Mouse (Mus musculus) testis, adult 2 months (tissue): ENCODE results near the gene Gm9936. TPM values are rescaled to one million over a fixed set of nuclear protein-coding genes. Genes with fewer than 3 reads are reported as not detected.
A peak's percentile ranks its signal among the peaks of the same experiment; 100 is the strongest.

Experiments used
- H3K27ac ChIP-seq: fragments of 200-500 bp; 2 replicates; pipeline ENCODE4 v1.5.1; 2012; ENCODE audit warnings: low read depth, low read length; ENCODE audit not compliant: control insufficient read depth, insufficient read depth
- H3K27me3 ChIP-seq: fragments of 200-500 bp; 2 replicates; pipeline ENCODE4 v1.6.1; 2012; ENCODE audit warnings: mild to moderate bottlenecking, low read length, moderate library complexity; ENCODE audit not compliant: control insufficient read depth, insufficient read depth
- H3K36me3 ChIP-seq: fragments of 200-500 bp; 2 replicates; pipeline ENCODE4 v1.6.1; 2012; ENCODE audit warnings: mild to moderate bottlenecking, low read length; ENCODE audit not compliant: control insufficient read depth, insufficient read depth
- H3K4me1 ChIP-seq: fragments of 200-500 bp; 2 replicates; pipeline ENCODE4 v1.6.1; 2012; ENCODE audit warnings: low read length; ENCODE audit not compliant: control insufficient read depth, insufficient read depth
- H3K4me3 ChIP-seq: fragments of 200-500 bp; 2 replicates; pipeline ENCODE4 v1.5.1; 2012; ENCODE audit warnings: low read depth, mild to moderate bottlenecking, low read length, moderate library complexity, mixed read lengths; ENCODE audit not compliant: control insufficient read depth
- CTCF ChIP-seq: fragments of 200-500 bp; IDR thresholded peaks from 2 replicates; pipeline ENCODE4 v1.5.1; 2012; ENCODE audit warnings: low read depth, mild to moderate bottlenecking, inconsistent platforms, low read length, moderate library complexity; ENCODE audit not compliant: control insufficient read depth, insufficient read depth, insufficient replicate concordance
- POLR2A ChIP-seq: fragments of 200-500 bp; IDR thresholded peaks from 2 replicates; pipeline ENCODE4 v1.6.1; 2012; ENCODE audit warnings: low read depth, mild to moderate bottlenecking, inconsistent platforms, low read length, moderate library complexity; ENCODE audit not compliant: control insufficient read depth
- polyA plus RNA-seq: library from polyadenylated mRNA; depleted of rRNA; stranded (reverse); fragments of >200 nt; gene quantifications from 2 replicates; pipeline ENCODE4 v1.2.3, GENCODE M21; 2012; rRNA removed

Gene Gm9936
- polyA plus RNA-seq, 1 experiment, result not detected

DNA sequence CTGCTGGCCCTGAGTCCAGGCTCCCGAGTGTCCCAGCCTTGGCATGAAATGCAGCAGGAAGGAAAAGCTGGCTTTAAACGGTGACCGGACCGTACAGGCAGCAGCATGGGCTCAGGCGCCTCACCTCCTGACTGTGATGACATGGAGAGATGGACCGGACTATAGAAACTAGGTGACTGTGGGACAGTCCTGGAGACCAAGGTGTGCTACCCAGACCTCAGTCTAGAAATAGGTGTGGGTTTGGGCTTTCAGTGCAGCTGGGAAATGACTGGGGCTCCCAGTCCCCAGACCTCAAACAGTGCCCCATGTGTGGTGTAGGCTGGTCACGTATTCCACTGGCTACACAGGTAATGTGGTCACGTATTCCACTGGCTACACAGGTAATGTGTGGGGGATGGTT is 51.8 kb downstream of the Gm9936 start:
- Histone ChIP-seq H3K4me3 (no peak overlapping the region), H3K27me3 (no peaks in the 10 kb centered on the region), H3K36me3 (peaks cover 2% of the 10 kb centered on the region), H3K27ac (peak overlapping the region; percentile 3; the same call in 1 of the 2 replicates), H3K4me1 (peaks cover 2% of the 10 kb centered on the region; the same call in 1 of the 2 replicates)
- TF ChIP-seq CTCF (no peak), POLR2A (no peak)

Other genes starting within 250 kb of the Gm9936 start
- gene Trpv4, start 200.3 kb downstream of the Gm9936 start, polyA plus RNA-seq, result 0.93 and 1.9 TPM in 2 replicates
- 10.5 TPM in 2 replicates for gene Gltp, start 167.7 kb downstream of the Gm9936 start, polyA plus RNA-seq
- 71.8 and 74.7 TPM in 2 replicates for gene Tchp, start 150.9 kb downstream of the Gm9936 start, polyA plus RNA-seq
- gene Ankrd13a, start 84.0 kb downstream of the Gm9936 start, polyA plus RNA-seq, result 167 and 170 TPM in 2 replicates
- 15.1 and 16.1 TPM in 2 replicates for gene Git2, start 83.2 kb downstream of the Gm9936 start, polyA plus RNA-seq
- gene 1500011B03Rik, start 35.2 kb downstream of the Gm9936 start, polyA plus RNA-seq, result 51.7 and 67.4 TPM in 2 replicates
- gene 4930519G04Rik, start 5.0 kb downstream of the Gm9936 start, polyA plus RNA-seq, result 54.0 and 68.8 TPM in 2 replicates
- 3.9 and 4.4 TPM in 2 replicates for gene Oasl2, start 38.3 kb upstream of the Gm9936 start, polyA plus RNA-seq
- 3.0 and 4.2 TPM in 2 replicates for gene Oasl1, start 64.6 kb upstream of the Gm9936 start, polyA plus RNA-seq
- gene 2210016L21Rik, start 83.5 kb upstream of the Gm9936 start, polyA plus RNA-seq, result 3.9 and 4.5 TPM in 2 replicates
- 0.17 and 0.18 TPM in 2 replicates for gene Hnf1a, start 112.4 kb upstream of the Gm9936 start, polyA plus RNA-seq
- 88.6 and 93.9 TPM in 2 replicates for gene Sppl3, start 152.5 kb upstream of the Gm9936 start, polyA plus RNA-seq
- not detected in 2 replicates for gene Gm10401, start 239.6 kb upstream of the Gm9936 start, polyA plus RNA-seq